Mouse (Mus musculus) embryonic fibroblast, embryonic 13.5 days (primary cell): Measurements from ENCODE around the gene Vamp1.

Experiments used
- CTCF ChIP-seq: IDR thresholded peaks from 2 replicates; pipeline ENCODE4 v1.5.1; 2011; ENCODE audit warnings: mild to moderate bottlenecking, control low read depth, low read length, moderate library complexity, borderline replicate concordance; ENCODE audit not compliant: insufficient read depth
- POLR2A ChIP-seq: IDR thresholded peaks from 2 replicates; pipeline ENCODE4 v1.6.1; 2011; ENCODE audit warnings: low read depth, mild to moderate bottlenecking, control low read depth, low read length, moderate library complexity

DNA sequence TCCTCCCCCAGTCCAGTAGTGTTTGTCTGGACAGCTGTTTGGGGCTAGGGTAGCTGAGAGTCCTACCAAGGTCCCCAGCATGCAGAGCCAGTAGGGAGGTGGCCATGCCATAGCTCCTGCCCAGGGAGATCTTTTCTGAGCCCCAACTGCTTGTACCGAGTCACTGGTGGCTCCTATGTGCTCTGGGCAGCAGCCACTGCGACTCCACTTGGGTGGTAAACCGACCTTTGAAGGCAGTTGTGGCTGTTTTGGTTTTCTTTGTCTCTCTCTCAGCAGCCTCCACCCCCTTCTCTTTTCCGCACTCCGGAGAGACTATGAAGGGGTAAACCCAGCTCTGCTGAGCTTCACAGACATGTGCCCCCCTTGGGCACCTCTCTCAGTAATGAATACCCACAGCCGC lies 21.4 kb downstream of the Vamp1 start, which contains the start of gene Cd27:
- no peak for TF ChIP-seq CTCF
- TF ChIP-seq POLR2A: no peak
